Mouse (Mus musculus) midbrain, embryonic 15.5 days (tissue): ENCODE measurements around the gene Zbtb9. TPM values are rescaled to one million over a fixed set of nuclear protein-coding genes. Genes with fewer than 3 reads are reported as not detected.
A peak's percentile ranks its signal among the peaks of the same experiment; 100 is the strongest.
"Not testable (repeated sequence)": the region's sequence is repeated elsewhere in the genome, so short reads cannot be mapped to it uniquely, and the experiment has no call there.

ENCODE experiments used
- ATAC-seq: fragments of 200-750 bp; cut with Nextera tagmentation; replicated peaks from 2 replicates; pipeline ENCODE4 v1.8.0; 2017; ENCODE audit warnings: moderate TSS enrichment
- H3K27ac ChIP-seq: fragments of 300-500 bp; sonication (generic); 2 replicates; pipeline ENCODE4 v1.5.1; 2015; ENCODE audit warnings: mild to moderate bottlenecking, inconsistent platforms
- H3K27me3 ChIP-seq: fragments of 300-500 bp; sonication (generic); replicated peaks from 2 replicates; pipeline ENCODE4 v1.6.1; 2015; ENCODE audit warnings: inconsistent platforms
- H3K36me3 ChIP-seq: fragments of 300-500 bp; sonication (generic); replicated peaks from 2 replicates; pipeline ENCODE4 v1.6.1; 2015; ENCODE audit warnings: inconsistent platforms
- H3K4me1 ChIP-seq: fragments of 300-500 bp; sonication (generic); 2 replicates; pipeline ENCODE4 v1.6.1; 2015; ENCODE audit warnings: inconsistent platforms
- H3K4me2 ChIP-seq: fragments of 300-500 bp; sonication (generic); 2 replicates; pipeline ENCODE4 v1.6.1; 2015; ENCODE audit warnings: inconsistent platforms, mild to moderate bottlenecking, moderate library complexity
- H3K4me3 ChIP-seq: fragments of 300-500 bp; sonication (generic); 2 replicates; pipeline ENCODE4 v1.5.1; 2015; ENCODE audit warnings: mild to moderate bottlenecking, inconsistent platforms
- H3K9ac ChIP-seq: fragments of 300-500 bp; sonication (generic); 2 replicates; pipeline ENCODE4 v1.6.1; 2015; ENCODE audit warnings: mild to moderate bottlenecking, inconsistent platforms
- H3K9me3 ChIP-seq: fragments of 300-500 bp; sonication (generic); 2 replicates; pipeline ENCODE4 v1.6.1; 2016; ENCODE audit warnings: inconsistent platforms
- WGBS: fragments of 180-500 bp; shearing (Covaris S2); methylation state at CpG from one replicate; pipeline ENCODE4 v1.1.7; 2015; ENCODE audit warnings: mixed read lengths; 5-methylcytosine and 5-hydroxymethylcytosine counted together
- polyA plus RNA-seq: library from polyadenylated mRNA; unstranded; fragments of >200 nt; fragmentation: Nextera tagmentation; extraction: Ambion mirVana; gene quantifications from 2 replicates; pipeline ENCODE4 v1.2.1, GENCODE M21; 2015

Zbtb9 gene
- polyA plus RNA-seq, 1 experiment from 2014 or later, result 16.9 TPM

- 89% methylated on average over 11 of the region's 11 CpGs for WGBS
- Histone ChIP-seq H3K4me1 (peaks cover 9% of the 10 kb centered on the region), H3K36me3 (peaks cover 67% of the 10 kb centered on the region), H3K9ac (no peak overlapping the region), H3K27ac (no peak overlapping the region), H3K4me2 (no peak overlapping the region), H3K9me3 (no peaks in the 10 kb centered on the region), H3K4me3 (no peak overlapping the region), H3K27me3 (no peaks in the 10 kb centered on the region)
- ATAC-seq, result no peak
Measured at GRCm38 (mm10) chr17:26966993-26967392, 6.0 kb upstream of the Zbtb9 start.

DNA sequence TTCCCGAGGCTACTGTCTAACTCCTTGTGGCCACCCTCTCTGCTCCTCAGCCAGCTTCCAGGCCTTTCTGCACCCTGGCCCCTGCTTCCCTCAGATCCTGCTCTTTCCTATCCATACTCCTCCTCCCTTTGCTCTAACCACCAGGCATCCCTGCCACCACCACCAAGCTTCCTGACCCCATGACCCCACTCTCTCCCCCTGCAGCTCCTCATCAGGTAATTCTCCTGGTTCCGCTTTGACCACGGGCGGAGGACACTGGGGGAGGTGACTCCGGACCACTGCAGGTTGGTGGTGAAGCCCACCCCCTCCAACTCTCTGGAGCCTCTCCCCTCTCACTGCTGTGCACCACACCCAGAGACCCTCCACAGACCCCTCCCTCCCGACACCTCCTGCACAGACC lies 5.5 kb upstream of the Zbtb9 start:
- Histone ChIP-seq H3K27me3 (no peaks in the 10 kb centered on the region), H3K9ac (no peak overlapping the region), H3K36me3 (peaks cover 63% of the 10 kb centered on the region), H3K4me2 (no peak overlapping the region), H3K9me3 (no peaks in the 10 kb centered on the region), H3K4me3 (no peak overlapping the region), H3K27ac (no peak overlapping the region), H3K4me1 (peaks cover 14% of the 10 kb centered on the region)
- WGBS, result 91% methylated on average over 6 of the region's 6 CpGs
- no peak for ATAC-seq

DNA sequence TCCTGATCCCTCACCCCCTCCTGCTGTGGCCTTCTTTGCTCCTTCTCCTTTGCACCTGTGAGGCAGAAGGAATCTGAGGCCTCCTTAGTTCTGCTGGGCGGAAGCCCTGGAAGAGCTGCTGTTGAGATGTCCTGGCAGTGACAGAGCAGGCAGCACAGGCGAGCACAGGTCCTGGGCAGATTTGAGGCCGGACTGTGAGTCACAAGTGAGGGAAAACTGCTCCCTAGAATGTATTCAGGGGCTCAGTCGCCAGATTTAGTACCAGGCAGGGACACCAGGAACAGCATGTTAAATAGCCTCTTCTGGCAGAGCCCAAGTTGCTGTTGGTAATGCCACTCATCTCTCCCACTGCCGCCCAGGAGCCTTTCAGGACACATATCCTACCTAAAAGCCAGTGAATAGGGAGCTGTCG lies 4.8 kb upstream of the Zbtb9 start:
- Histone ChIP-seq H3K9ac (no peak overlapping the region), H3K9me3 (no peaks in the 10 kb centered on the region), H3K36me3 (peaks cover 55% of the 10 kb centered on the region), H3K27me3 (no peaks in the 10 kb centered on the region), H3K4me2 (no peak overlapping the region), H3K4me1 (peaks cover 16% of the 10 kb centered on the region), H3K27ac (no peak overlapping the region), H3K4me3 (no peak overlapping the region)
- 86% methylated on average over 6 of the region's 6 CpGs for WGBS
- no peak for ATAC-seq

DNA sequence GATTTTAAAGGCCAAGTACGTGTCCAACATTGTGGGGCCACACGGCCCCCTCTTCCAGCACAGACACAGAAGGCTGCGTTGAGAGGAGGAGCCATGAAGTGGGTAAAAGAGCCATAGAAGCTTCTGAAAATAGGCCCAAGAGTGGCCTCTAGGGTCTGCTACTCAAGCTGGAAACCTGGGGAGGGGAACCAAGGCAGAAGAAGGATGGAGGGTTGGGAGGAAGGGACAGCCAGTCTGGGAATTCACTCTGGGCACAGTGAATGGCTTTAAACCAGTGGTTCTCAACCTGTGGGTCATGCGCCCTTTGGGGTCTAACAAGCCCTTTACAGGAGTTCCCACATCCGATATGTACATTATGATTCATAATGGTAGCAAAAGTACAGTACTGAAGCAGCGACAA lies 3.7 kb upstream of the Zbtb9 start:
- H3K4me3 ChIP-seq, result no peak overlapping the region
- ATAC-seq, result no peak
- no peaks in the 10 kb centered on the region for H3K27me3 ChIP-seq
- peaks cover 48% of the 10 kb centered on the region for H3K36me3 ChIP-seq
- WGBS, result 85% methylated on average over 6 of the region's 6 CpGs
- peaks cover 24% of the 10 kb centered on the region for H3K4me1 ChIP-seq
- H3K27ac ChIP-seq, result no peak overlapping the region
- no peaks in the 10 kb centered on the region for H3K9me3 ChIP-seq
- no peak overlapping the region for H3K9ac ChIP-seq
- no peak overlapping the region for H3K4me2 ChIP-seq

DNA sequence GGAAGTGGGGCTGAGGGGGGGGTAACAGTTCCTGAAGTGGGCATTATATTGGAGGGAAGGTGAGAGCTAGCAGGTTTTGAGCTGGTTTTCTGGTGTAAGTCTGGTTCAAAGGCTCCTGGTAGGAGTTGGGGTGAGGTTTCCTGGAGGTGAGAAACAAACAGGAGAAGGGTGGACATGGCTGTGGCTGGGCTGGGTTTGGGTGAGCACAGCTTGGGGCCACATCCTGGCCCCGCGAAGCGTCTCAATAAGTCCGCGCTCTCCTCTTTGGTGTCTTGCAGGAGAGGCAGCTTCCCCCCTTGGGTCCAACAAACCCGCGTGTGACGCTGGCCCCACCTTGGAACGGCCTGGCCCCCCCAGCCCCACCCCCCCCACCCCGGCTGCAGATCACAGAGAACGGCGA lies 2.7 kb upstream of the Zbtb9 start:
- no peak for ATAC-seq
- H3K27me3 ChIP-seq, result no peaks in the 10 kb centered on the region
- H3K36me3 ChIP-seq, result peaks cover 39% of the 10 kb centered on the region
- WGBS, result 78% methylated on average over 12 of the region's 12 CpGs
- H3K9me3 ChIP-seq, result no peaks in the 10 kb centered on the region
- H3K4me2 ChIP-seq, result no peak overlapping the region
- no peak overlapping the region for H3K27ac ChIP-seq
- H3K9ac ChIP-seq, result no peak overlapping the region
- no peak overlapping the region for H3K4me3 ChIP-seq
- H3K4me1 ChIP-seq, result peaks cover 34% of the 10 kb centered on the region

DNA sequence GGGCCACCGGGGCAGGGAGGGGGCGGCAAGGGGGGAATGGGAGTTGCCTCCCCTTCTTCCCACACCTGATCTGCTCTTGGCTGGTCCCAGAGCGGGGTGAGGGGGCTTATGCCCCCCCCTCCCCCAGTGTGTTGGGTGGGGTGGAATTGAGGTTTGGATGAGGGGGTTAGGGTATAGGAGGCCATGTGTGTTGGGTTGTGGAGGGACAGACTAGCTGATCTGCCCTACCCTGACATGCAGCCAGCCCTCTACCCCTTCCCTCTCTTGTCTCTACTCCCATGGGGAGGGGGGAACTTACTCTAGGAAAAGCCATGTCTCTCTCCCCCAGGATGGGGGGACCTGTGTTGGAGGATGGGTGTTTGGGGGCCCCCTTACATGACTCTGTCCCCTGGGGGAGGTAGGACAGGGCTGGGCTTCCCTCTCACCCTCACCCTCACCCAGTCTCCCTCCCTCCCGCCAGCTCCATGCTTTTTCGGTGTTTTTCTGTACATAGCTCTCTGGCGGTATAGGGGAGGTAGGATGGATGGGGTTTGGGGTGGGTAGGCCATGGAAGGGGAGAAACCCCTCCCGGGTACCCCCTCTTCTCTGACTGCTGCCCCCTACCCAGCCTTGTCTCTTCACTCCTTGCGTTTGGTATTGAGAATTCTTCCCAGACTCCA lies 1.6 kb upstream of the Zbtb9 start:
- peak overlapping the region; percentile 60; the same call in 1 of the 2 replicates for H3K4me3 ChIP-seq
- H3K9me3 ChIP-seq, result no peaks in the 10 kb centered on the region
- no peak overlapping the region; the same call in 1 of the 2 replicates for H3K4me2 ChIP-seq
- H3K27ac ChIP-seq, result 0 out of 2 replicates have a peak overlapping the region, but pooled peaks have one; percentile 7
- peaks cover 39% of the 10 kb centered on the region for H3K36me3 ChIP-seq
- 52% methylated on average over 8 of the region's 8 CpGs for WGBS
- ATAC-seq, result no peak
- H3K4me1 ChIP-seq, result peaks cover 46% of the 10 kb centered on the region
- peak overlapping the region; percentile 18; the same call in 1 of the 2 replicates for H3K9ac ChIP-seq
- H3K27me3 ChIP-seq, result no peaks in the 10 kb centered on the region

DNA sequence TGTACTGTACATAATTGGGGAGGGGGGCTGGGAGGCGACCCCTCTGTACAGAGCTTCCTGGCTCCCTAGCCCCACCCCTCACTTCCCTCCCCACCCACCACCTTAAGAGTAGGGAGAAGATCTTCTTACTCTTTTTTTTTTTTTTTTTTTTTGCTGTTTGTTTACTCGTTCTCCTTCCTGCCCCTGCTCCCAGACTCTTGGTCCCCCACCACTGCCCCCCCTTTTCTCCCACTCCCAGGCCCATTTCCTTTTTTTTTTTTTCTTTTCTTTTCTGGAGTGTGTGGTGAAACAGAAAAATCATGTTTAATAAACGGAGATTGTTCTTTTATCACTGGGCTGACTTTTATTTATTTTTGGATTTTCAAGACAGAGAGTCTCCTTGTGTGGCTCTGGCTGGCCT lies 860 bp upstream of the Zbtb9 start:
- H3K36me3 ChIP-seq, result peaks cover 31% of the 10 kb centered on the region
- peak overlapping the region; percentile 75 for H3K27ac ChIP-seq
- H3K4me3 ChIP-seq, result peak overlapping the region; percentile 60
- H3K4me2 ChIP-seq, result peak overlapping the region; percentile 71
- H3K9me3 ChIP-seq, result no peaks in the 10 kb centered on the region
- no peaks in the 10 kb centered on the region for H3K27me3 ChIP-seq
- peaks cover 50% of the 10 kb centered on the region for H3K4me1 ChIP-seq
- ATAC-seq, result no peak
- peak overlapping the region; percentile 70; the same call in 1 of the 2 replicates for H3K9ac ChIP-seq
- 4% methylated on average over 3 of the region's 3 CpGs for WGBS

GRCm38 (mm10) chr17:26974547-26974946 lies 1.6 kb downstream of the Zbtb9 start:
- Histone ChIP-seq H3K36me3 (peaks cover 23% of the 10 kb centered on the region; the same call in 1 of the 2 replicates), H3K4me2 (peak overlapping the region; percentile 90), H3K9me3 (no peaks in the 10 kb centered on the region), H3K27me3 (no peaks in the 10 kb centered on the region), H3K27ac (no peak overlapping the region), H3K4me3 (no peak overlapping the region), H3K4me1 (peaks cover 50% of the 10 kb centered on the region), H3K9ac (no peak overlapping the region)
- ATAC-seq, result no peak
- 93% methylated on average over 15 of the region's 15 CpGs for whole genome bisulfite sequencing

- H3K4me3 ChIP-seq, result no peak overlapping the region
Measured at GRCm38 (mm10) chr17:26975415-26975814, 2.4 kb downstream of the Zbtb9 start.

GRCm38 (mm10) chr17:26977354-26977753 lies 4.4 kb downstream of the Zbtb9 start:
- H3K36me3 ChIP-seq, result peaks cover 21% of the 10 kb centered on the region; the same call in 1 of the 2 replicates
- peaks cover 37% of the 10 kb centered on the region for H3K4me1 ChIP-seq
- not testable (repeated sequence) for H3K9me3 ChIP-seq, H3K9ac ChIP-seq, H3K27ac ChIP-seq, H3K4me3 ChIP-seq, H3K4me2 ChIP-seq, H3K27me3 ChIP-seq, ATAC-seq
- WGBS, result 85% methylated on average over 6 of the region's 6 CpGs

More at GRCm38 (mm10) chr17:26975415-26975814, 2.4 kb downstream of the Zbtb9 start:
- Histone ChIP-seq H3K27me3 (no peaks in the 10 kb centered on the region), H3K9ac (no peak overlapping the region), H3K9me3 (no peaks in the 10 kb centered on the region), H3K27ac (no peak overlapping the region), H3K4me2 (no peak overlapping the region), H3K36me3 (peaks cover 21% of the 10 kb centered on the region; the same call in 1 of the 2 replicates), H3K4me1 (peaks cover 50% of the 10 kb centered on the region)
- ATAC-seq, result no peak

- WGBS, result 81% methylated on average over 2 of the region's 2 CpGs
- Histone ChIP-seq H3K36me3 (peaks cover 21% of the 10 kb centered on the region; the same call in 1 of the 2 replicates), H3K9ac (no peak overlapping the region), H3K4me3 (no peak overlapping the region), H3K27me3 (no peaks in the 10 kb centered on the region), H3K9me3 (no peaks in the 10 kb centered on the region), H3K4me2 (no peak overlapping the region), H3K4me1 (peaks cover 24% of the 10 kb centered on the region), H3K27ac (no peak overlapping the region)
- no peak for ATAC-seq
Measured at GRCm38 (mm10) chr17:26979426-26979825, 6.5 kb downstream of the Zbtb9 start.

DNA sequence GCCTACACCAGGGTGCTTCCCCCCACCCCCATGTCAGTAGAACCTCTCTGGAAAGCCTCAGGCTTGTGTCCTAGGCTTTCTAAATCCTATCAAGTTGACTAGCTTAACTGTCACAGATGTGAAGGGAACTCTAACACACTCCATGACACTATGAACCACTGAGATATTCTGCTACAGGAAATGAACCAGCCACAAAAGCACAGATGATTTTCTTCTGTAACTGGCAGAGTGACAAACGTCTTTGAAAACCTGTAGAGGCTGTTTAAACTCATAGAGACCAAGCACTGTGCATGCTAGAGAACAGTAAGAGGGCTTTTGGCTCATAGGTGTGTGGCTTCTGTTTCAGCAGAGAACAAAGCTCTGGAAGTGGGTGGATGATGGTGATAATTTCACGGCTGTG lies 8.1 kb downstream of the Zbtb9 start:
- peaks cover 12% of the 10 kb centered on the region; the same call in 1 of the 2 replicates for H3K36me3 ChIP-seq
- peaks cover 8% of the 10 kb centered on the region for H3K4me1 ChIP-seq
- H3K9me3 ChIP-seq, result no peaks in the 10 kb centered on the region
- H3K4me3 ChIP-seq, result no peak overlapping the region
- H3K27me3 ChIP-seq, result no peaks in the 10 kb centered on the region
- 80% methylated on average over 2 of the region's 2 CpGs for WGBS
- H3K9ac ChIP-seq, result no peak overlapping the region
- no peak overlapping the region for H3K27ac ChIP-seq
- no peak overlapping the region for H3K4me2 ChIP-seq
- no peak for ATAC-seq

GRCm38 (mm10) chr17:26983382-26983781 lies 10.4 kb downstream of the Zbtb9 start:
- Histone ChIP-seq H3K36me3 (peaks cover 2% of the 10 kb centered on the region; the same call in 1 of the 2 replicates), H3K9me3 (no peaks in the 10 kb centered on the region), H3K27ac (no peak overlapping the region), H3K9ac (no peak overlapping the region), H3K4me1 (no peaks in the 10 kb centered on the region), H3K4me2 (no peak overlapping the region), H3K4me3 (no peak overlapping the region), H3K27me3 (no peaks in the 10 kb centered on the region)
- 94% methylated on average over 4 of the region's 4 CpGs for WGBS
- no peak for ATAC-seq
